Mouse (Mus musculus): ENCODE data around the gene Gsdme.

Gene Gsdme

DNA sequence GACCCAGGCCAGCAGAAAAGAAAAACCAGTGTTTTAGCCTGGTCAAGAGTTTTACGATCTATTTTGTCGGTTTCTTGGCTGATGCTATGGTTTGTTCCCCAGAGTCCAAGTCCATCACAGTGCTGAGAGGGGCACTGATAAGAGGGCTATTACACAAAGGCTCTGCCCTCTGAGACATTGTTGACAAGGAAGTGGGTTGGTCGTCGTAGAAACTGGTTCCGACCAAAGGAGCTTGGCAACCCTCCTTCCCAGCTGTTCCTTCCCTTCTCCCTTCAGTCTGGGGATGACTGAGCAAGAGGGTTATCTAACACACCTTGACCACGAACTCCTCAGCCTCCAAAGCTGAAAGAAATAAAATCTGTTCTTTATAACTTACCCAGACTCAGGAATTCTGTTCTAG lies at the start of gene Gsdme:
Gene Gsdme, minus strand, starts transcription at position 193 of the 400 bp plus-strand sequence.
- no peak for DNase-seq (ENCODE audit: low spot score in 2 of 2)

DNA sequence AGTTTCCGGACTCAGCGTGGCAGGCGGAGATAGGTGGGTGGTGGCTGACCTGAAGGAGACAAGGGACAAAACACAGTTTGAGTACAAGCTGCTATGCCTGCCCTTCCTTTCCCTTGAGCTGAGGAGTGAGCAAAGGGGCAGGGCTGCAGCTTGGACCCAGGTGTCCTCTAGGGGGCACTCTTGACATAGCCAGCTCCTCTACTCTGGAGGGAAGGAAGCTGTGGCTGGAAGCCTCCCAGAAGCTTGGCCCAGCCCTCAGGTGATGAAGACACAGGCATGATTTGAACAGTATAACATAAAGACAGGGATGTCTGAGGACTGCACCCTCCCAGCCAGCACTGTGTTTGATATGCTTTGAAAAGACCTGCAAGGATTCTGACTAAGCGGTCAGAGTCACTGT lies 49.0 kb upstream of the Gsdme start:
- peak; percentile 53 to 75 for DNase-seq (ENCODE audit: low spot score in 2 of 2)

DNA sequence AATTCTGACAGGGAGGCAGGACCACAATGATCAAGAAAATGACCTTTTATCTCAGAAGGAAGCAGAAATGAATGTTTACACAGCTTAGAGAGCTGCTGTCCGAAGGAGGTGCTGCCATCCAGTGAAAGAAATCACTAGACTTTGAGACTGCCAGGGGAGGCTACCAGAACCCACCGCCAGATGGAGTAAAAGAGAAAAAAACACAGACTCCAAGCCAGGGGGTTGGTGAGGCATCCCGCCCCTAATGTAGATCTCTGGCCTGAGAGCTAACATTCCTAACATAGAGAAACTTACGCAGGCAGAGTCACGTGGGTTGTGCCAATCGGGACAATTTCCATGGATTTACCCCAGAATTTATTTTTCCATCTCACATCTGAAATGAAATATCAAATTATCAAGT lies 45.4 kb upstream of the Gsdme start:
- peak in 1 of 2 experiments; percentile 58 for DNase-seq (ENCODE audit: low spot score in 2 of 2)

GRCm38 (mm10) chr6:50306625-50307024 lies 43.0 kb upstream of the Gsdme start:
- DNase-seq (ENCODE audit: low spot score in 2 of 2): no peak

GRCm38 (mm10) chr6:50304949-50305491 lies 41.4 kb upstream of the Gsdme start:
- peak; percentile 69 to 82 for DNase-seq (ENCODE audit: low spot score in 2 of 2)

- no peak for DNase-seq (ENCODE audit: low spot score in 2 of 2)
Observed at GRCm38 (mm10) chr6:50301121-50301520, 37.5 kb upstream of the Gsdme start.

- no peak for DNase-seq (ENCODE audit: low spot score in 2 of 2)
Observed at GRCm38 (mm10) chr6:50300622-50301021, 37.0 kb upstream of the Gsdme start.

GRCm38 (mm10) chr6:50299071-50299470 lies 35.4 kb upstream of the Gsdme start:
- DNase-seq (ENCODE audit: low spot score in 2 of 2): no peak

- DNase-seq (ENCODE audit: low spot score in 2 of 2): no peak
Observed at GRCm38 (mm10) chr6:50297671-50298070, 34.0 kb upstream of the Gsdme start.

GRCm38 (mm10) chr6:50295136-50295535 lies 31.5 kb upstream of the Gsdme start:
- no peak for DNase-seq (ENCODE audit: low spot score in 2 of 2)

DNA sequence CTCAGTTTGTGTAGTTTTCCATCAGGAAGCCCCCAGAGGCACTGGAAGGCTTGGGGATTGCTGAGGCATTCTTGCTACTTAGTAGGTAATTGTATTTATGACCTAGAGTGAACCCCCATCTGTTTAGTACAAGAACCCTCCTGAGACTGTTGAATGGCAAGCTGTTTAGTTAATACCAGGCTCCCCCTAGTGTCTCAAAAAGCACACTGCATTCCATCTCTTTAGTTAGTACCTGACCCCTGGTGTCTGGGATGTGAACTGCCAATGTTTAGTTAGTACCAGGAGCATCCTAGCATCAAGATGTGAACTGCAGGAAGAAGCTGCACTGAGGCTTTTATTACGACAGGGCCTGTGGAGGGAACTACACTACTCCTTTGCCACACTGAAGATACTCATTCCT lies 30.5 kb upstream of the Gsdme start:
- peak; percentile 29 to 82 for DNase-seq (ENCODE audit: low spot score in 2 of 2)

- no peak for DNase-seq (ENCODE audit: low spot score in 2 of 2)
Observed at GRCm38 (mm10) chr6:50291650-50292049, 28.0 kb upstream of the Gsdme start.

DNA sequence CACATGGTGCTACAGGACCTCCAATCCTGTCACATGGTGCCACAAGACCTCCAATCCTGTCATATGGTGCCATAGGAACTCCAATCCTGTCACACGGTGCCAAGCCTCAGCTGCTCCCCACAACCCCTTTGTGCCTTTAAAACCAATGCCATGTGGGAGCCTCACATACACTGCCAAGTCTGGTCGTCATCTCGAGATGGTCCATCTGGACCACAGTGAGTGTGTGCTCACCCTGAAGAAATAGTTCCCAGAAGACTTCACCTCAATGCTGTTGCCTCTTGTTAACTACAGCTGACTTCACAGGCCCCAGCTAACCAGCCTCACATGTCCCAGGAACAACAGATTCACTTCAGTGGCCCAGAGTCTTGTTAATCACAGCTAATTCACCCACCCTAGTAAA lies 23.2 kb upstream of the Gsdme start:
- DNase-seq (ENCODE audit: low spot score in 2 of 2): peak in 1 of 2 experiments; percentile 16

- DNase-seq (ENCODE audit: low spot score in 2 of 2): no peak
Observed at GRCm38 (mm10) chr6:50279642-50280041, 16.0 kb upstream of the Gsdme start.

- DNase-seq (ENCODE audit: low spot score in 2 of 2): no peak
Observed at GRCm38 (mm10) chr6:50273947-50274346, 10.3 kb upstream of the Gsdme start.

DNA sequence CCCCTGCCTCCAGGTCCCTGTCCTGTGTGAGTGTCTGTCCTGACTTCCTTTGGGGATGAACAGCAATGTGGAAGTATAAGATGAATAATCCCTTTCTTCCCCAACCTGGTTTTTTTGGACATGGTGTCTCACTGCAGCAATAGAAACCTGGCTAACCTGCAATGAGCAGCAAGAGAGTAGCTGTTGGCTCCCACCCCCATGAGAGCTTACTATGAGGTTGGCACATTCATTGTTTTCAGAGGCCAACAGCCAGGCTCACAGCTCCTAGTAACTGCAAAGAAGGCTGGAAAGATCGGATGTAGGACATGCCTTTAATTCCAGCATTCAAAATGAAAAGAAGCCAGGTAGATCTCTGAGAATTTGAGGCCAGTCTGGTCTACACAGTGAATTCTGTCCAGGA lies 9.8 kb upstream of the Gsdme start:
- DNase-seq (ENCODE audit: low spot score in 2 of 2): no peak

- no peak for DNase-seq (ENCODE audit: low spot score in 2 of 2)
Observed at GRCm38 (mm10) chr6:50262310-50262709, 1.4 kb downstream of the Gsdme start.

DNA sequence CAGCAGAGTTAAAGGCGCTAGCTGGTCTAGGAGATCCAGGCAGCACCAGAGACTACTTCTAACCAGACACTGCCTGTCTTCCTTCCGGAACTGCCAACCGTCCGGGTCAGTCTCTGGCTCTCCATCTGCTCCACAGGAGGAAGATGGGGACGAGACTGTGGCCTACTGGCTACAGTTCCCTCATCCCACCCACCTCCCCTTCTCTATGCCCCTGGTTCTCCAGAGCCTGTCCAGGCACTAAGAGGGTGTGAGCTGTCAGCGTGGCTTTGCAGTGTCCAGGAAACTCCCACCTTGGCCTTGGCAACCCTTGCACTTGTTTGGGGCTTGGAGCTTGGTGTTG lies 1.8 kb downstream of the Gsdme start:
- no peak for DNase-seq (ENCODE audit: low spot score in 2 of 2)

DNA sequence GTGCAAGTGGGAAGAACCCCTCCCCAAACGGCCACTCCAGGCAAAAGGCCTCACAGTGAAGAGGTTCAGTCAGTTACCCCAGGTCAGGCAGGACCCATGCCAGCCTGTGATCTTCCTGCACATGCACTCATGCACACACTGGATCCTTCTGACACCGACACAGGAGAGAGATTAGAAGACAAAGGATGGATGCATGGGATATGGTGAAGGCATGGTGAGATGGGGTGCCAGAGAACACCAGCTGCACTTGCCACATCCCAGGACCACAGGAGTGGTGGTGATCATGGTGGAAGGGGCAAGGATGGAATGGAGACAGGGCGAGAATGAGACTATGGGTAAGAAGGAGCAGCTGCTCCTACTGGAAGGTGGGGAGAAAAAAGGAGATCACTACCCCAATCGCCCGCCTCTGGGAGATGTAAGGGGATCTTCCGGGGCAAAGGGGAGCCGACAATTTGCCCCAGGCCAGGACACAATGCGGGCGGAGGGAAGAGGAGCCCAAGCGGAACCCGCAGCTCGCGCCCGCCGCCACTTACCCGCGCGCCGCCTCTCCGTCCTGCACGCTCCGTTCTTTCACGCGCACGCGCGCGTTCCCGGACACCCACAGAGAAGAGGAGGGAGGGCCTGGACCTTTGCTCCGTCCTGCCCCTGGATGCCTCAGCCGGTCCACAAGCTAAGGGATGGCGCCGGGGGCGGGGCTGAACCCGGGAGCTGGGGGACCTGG lies 2.3 kb downstream of the Gsdme start:
- DNase-seq (ENCODE audit: low spot score in 2 of 2): peak; percentile 67 to 88

DNA sequence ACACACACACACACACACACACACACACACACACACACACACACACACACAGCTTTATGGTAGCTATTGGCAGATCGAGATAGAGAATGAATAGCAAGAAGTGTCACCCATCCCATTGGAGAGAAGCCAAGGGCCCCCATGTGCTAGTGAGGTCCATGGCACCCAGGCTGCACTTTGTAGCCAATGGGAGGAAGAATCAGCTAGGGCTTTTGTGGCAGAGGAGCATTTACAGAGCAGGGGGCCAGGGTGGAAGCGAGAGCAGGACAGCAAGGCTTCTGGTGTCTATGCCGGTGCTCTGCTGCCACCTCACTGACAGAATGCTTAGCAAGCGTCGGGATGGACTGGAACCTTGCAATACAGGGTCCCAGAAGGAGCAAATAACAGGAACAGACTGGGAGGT lies 8.3 kb downstream of the Gsdme start:
- no peak for DNase-seq (ENCODE audit: low spot score in 2 of 2)

GRCm38 (mm10) chr6:50254723-50255184 lies 8.9 kb downstream of the Gsdme start:
- DNase-seq (ENCODE audit: low spot score in 2 of 2): no peak

DNA sequence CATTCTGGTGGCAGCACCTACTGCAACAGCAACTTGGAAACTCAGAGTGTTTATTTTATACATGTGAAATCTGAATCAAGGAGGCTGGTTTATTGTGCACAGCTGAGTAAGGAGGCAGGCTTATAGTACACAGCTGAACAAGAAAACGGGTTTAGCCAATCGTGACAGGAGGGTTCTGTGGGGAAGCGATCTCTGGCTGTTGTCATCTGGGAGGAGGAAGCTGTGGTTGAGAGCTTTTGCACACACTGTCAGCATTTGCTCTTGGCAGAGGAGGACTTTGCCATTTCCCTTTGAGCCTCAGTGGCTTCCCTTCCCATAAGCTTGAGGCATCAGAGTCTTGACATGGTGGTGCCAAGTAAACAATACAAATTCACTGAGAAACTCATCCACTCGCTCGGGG lies 11.0 kb downstream of the Gsdme start:
- DNase-seq (ENCODE audit: low spot score in 2 of 2): no peak

DNA sequence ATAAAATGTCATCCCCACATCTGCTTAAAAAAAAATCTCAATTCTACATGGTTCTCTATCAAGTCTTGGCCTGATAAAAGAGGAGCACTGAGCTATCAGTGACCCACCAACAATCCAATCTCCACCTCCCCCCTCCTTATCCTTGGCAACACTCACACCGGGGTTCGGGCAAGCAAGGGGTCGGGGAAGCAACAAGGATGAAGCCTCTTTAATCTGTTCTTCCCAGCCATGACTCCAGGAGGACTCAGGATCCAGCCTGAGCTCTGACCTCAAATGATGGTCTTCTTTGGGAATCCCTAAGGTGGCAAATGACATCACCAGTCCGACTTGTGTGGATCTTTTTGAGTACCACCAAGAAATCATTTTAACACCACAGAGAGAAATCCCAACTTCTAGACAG lies 15.9 kb downstream of the Gsdme start:
- DNase-seq (ENCODE audit: low spot score in 2 of 2): no peak

GRCm38 (mm10) chr6:50247356-50247755 lies 16.3 kb downstream of the Gsdme start:
- no peak for DNase-seq (ENCODE audit: low spot score in 2 of 2)

Measured in cerebellum, postnatal 4 days (tissue).